Mouse (Mus musculus) CH12.LX (cell line): ENCODE measurements at regions not wholly inside any gene's neighbourhood (a gene's known extent, or its start where the extent isn't known, plus 50 kb on each side); places are given as distances from the start of the nearest gene placed in this dataset.

Source experiments
- CHD1 ChIP-seq: IDR thresholded peaks from 2 replicates; pipeline ENCODE4 v1.6.1; 2012; ENCODE audit warnings: low read depth, low read length, improper control_type of control experiment, inconsistent platforms
- CTCF ChIP-seq, 2 experiments: IDR thresholded peaks in 1 of 2; conservative IDR thresholded peaks in 1 of 2; 2 replicates each; pipeline ENCODE4 v1.5.1; 2011 to 2012; ENCODE audit warnings: low read depth in 2 of 2, low read length in 2 of 2, improper control_type of control experiment in 1 of 2, inconsistent platforms in 1 of 2, mild to moderate bottlenecking in 1 of 2, moderate library complexity in 1 of 2
- E2F4 ChIP-seq: IDR thresholded peaks from 2 replicates; pipeline ENCODE4 v1.6.1; 2011; ENCODE audit warnings: low read depth, low read length, improper control_type of control experiment; ENCODE audit not compliant: insufficient replicate concordance
- EP300 ChIP-seq: IDR thresholded peaks from 2 replicates; pipeline ENCODE4 v1.6.1; 2011; ENCODE audit warnings: low read length, improper control_type of control experiment
- HCFC1 ChIP-seq: IDR thresholded peaks from 2 replicates; pipeline ENCODE4 v1.6.1; 2012; ENCODE audit warnings: low read depth, mild to moderate bottlenecking, inconsistent platforms, low read length, improper control_type of control experiment
- NRF1 ChIP-seq: IDR thresholded peaks from 2 replicates; pipeline ENCODE4 v1.6.1; 2014; ENCODE audit warnings: low read depth, mild to moderate bottlenecking, inconsistent platforms, low read length, improper control_type of control experiment, moderate library complexity
- POLR2A ChIP-seq: IDR thresholded peaks from 2 replicates; pipeline ENCODE4 v1.6.1; 2011; ENCODE audit warnings: low read depth, mild to moderate bottlenecking, improper control_type of control experiment, low read length
- RCOR1 ChIP-seq: conservative IDR thresholded peaks from 2 replicates; pipeline ENCODE4 v1.6.1; 2012; ENCODE audit warnings: low read depth, mild to moderate bottlenecking, inconsistent platforms, low read length, improper control_type of control experiment
- SMC3 ChIP-seq: IDR thresholded peaks from 2 replicates; pipeline ENCODE4 v1.6.1; 2011; ENCODE audit warnings: low read depth, low read length, improper control_type of control experiment
- TCF12 ChIP-seq: IDR thresholded peaks from 2 replicates; pipeline ENCODE4 v1.6.1; 2014; ENCODE audit warnings: low read depth, mild to moderate bottlenecking, inconsistent platforms, low read length, improper control_type of control experiment
- UBTF ChIP-seq: IDR thresholded peaks from 2 replicates; pipeline ENCODE4 v1.6.1; 2012; ENCODE audit warnings: low read depth, mild to moderate bottlenecking, inconsistent platforms, low read length, improper control_type of control experiment, moderate library complexity
- ZNF384 ChIP-seq: IDR thresholded peaks from 2 replicates; pipeline ENCODE4 v1.6.1; 2012; ENCODE audit warnings: low read depth, low read length, improper control_type of control experiment, inconsistent platforms

DNA sequence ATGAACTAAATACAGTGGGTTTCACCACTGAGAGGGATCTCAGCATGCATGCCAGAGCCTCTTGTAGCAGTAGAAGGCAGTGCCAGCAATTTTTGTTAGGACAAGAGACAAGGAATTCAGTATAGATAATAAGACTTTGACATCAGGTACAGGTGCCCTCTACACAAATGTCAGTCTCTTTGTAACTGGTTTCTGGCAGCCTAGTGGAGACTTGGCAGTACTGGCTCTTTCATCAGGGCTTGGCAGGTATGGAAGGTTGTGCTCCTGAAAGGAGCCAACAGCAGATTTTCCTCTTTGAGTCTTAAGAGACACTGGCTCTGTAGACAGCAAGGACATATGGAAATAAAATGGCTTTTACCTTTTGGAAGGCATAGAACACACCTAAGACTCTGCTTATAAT is 384.5 kb upstream of the Mtpn start:
- TF ChIP-seq CTCF (conservative IDR thresholded peaks at IDR 0.05 in 1 of 2, IDR thresholded peaks at IDR 0.05 in 1 of 2; ENCODE audit: low read depth in 2 of 2, low read length in 2 of 2) (no peak), POLR2A (no peak), UBTF (no peak), ZNF384 (no peak), TCF12 (no peak), RCOR1 (no peak), SMC3 (no peak), NRF1 (no peak), E2F4 (no peak), HCFC1 (no peak), CHD1 (no peak), EP300 (no peak)
